Mouse (Mus musculus) MEL (cell line): Measurements from ENCODE around the gene Mylk. TPM values are rescaled to one million over a fixed set of nuclear protein-coding genes. Genes with fewer than 3 reads are reported as not detected.

Source experiments
- DNase-seq: peaks from one replicate; pipeline ENCODE4 v3.0.0; 2011; ENCODE audit warnings: low read depth, low spot score
- H3K27ac ChIP-seq: 2 replicates; pipeline ENCODE4 v1.5.1; 2012; ENCODE audit warnings: low read depth, mild to moderate bottlenecking, control low read depth, low read length, moderate library complexity; ENCODE audit not compliant: control insufficient read depth
- H3K27me3 ChIP-seq, 2 experiments: fragments of 150-350 bp in 1 of 2; sonication (generic) in 1 of 2; 2 replicates each; pipeline ENCODE4 v1.6.1; 2012; ENCODE audit warnings: low read length in 2 of 2, mild to moderate bottlenecking in 2 of 2, improper control_type of control experiment in 1 of 2, moderate library complexity in 1 of 2; ENCODE audit not compliant: insufficient read depth in 2 of 2, control insufficient read depth in 1 of 2
- H3K36me3 ChIP-seq, 2 experiments: 2 replicates each; pipeline ENCODE4 v1.6.1; 2012 to 2014; ENCODE audit warnings: low read length in 2 of 2, improper control_type of control experiment in 1 of 2, inconsistent platforms in 1 of 2, mild to moderate bottlenecking in 1 of 2; ENCODE audit not compliant: insufficient read depth in 2 of 2, control insufficient read depth in 1 of 2
- H3K4me1 ChIP-seq, 2 experiments: fragments of 150-350 bp in 1 of 2; sonication (generic) in 1 of 2; 2 replicates each; pipeline ENCODE4 v1.6.1; 2012; ENCODE audit warnings: low read length in 2 of 2, improper control_type of control experiment in 1 of 2, mild to moderate bottlenecking in 1 of 2; ENCODE audit not compliant: insufficient read depth in 2 of 2, control insufficient read depth in 1 of 2
- H3K4me3 ChIP-seq, 2 experiments: fragments of 150-350 bp in 1 of 2; sonication (generic) in 1 of 2; 2 replicates each; pipeline ENCODE4 v1.5.1; 2012; ENCODE audit warnings: low read depth in 2 of 2, low read length in 2 of 2, mild to moderate bottlenecking in 2 of 2, moderate library complexity in 2 of 2, control low read depth in 1 of 2, improper control_type of control experiment in 1 of 2; ENCODE audit not compliant: control insufficient read depth in 1 of 2, insufficient read depth in 1 of 2
- H3K79me2 ChIP-seq: 2 replicates; pipeline ENCODE4 v1.6.1; 2012; ENCODE audit warnings: mild to moderate bottlenecking, low read length, moderate library complexity; ENCODE audit not compliant: control insufficient read depth, poor library complexity, insufficient read depth
- H3K9ac ChIP-seq: 2 replicates; pipeline ENCODE4 v1.6.1; 2012; ENCODE audit warnings: low read depth, mild to moderate bottlenecking, control low read depth, low read length, moderate library complexity; ENCODE audit not compliant: control insufficient read depth, poor library complexity, severe bottlenecking
- H3K9me3 ChIP-seq: fragments of 150-350 bp; sonication (generic); replicated peaks from 2 replicates; pipeline ENCODE4 v1.6.1; 2012; ENCODE audit warnings: mild to moderate bottlenecking, low read length, improper control_type of control experiment, moderate library complexity; ENCODE audit not compliant: insufficient read depth
- BHLHE40 ChIP-seq: IDR thresholded peaks from 2 replicates; pipeline ENCODE4 v1.6.1; 2012; ENCODE audit warnings: low read depth, mild to moderate bottlenecking, inconsistent platforms, low read length, improper control_type of control experiment, borderline replicate concordance
- E2F4 ChIP-seq: IDR thresholded peaks from 2 replicates; pipeline ENCODE4 v1.6.1; 2011; ENCODE audit warnings: low read depth, low read length, improper control_type of control experiment, borderline replicate concordance
- ELF1 ChIP-seq: IDR thresholded peaks from 2 replicates; pipeline ENCODE4 v1.6.1; 2014; ENCODE audit warnings: low read depth, mild to moderate bottlenecking, inconsistent platforms, low read length, improper control_type of control experiment, moderate library complexity
- ETS1 ChIP-seq: IDR thresholded peaks from 2 replicates; pipeline ENCODE4 v1.6.1; 2012; ENCODE audit warnings: low read depth, mild to moderate bottlenecking, inconsistent platforms, low read length, improper control_type of control experiment, moderate library complexity
- GATA1 ChIP-seq: IDR thresholded peaks from 2 replicates; pipeline ENCODE4 v1.6.1; 2011; ENCODE audit warnings: low read depth, low read length, improper control_type of control experiment
- HCFC1 ChIP-seq: IDR thresholded peaks from 2 replicates; pipeline ENCODE4 v1.6.1; 2012; ENCODE audit warnings: low read depth, mild to moderate bottlenecking, inconsistent platforms, low read length, improper control_type of control experiment, moderate library complexity
- JUND ChIP-seq: IDR thresholded peaks from 2 replicates; pipeline ENCODE4 v1.6.1; 2011; ENCODE audit warnings: low read depth, mild to moderate bottlenecking, improper control_type of control experiment, low read length
- KAT2A ChIP-seq: conservative IDR thresholded peaks from 2 replicates; pipeline ENCODE4 v1.6.1; 2012; ENCODE audit warnings: low read depth, low read length, improper control_type of control experiment, inconsistent platforms
- MAFK ChIP-seq: IDR thresholded peaks from 2 replicates; pipeline ENCODE4 v1.6.1; 2011; ENCODE audit warnings: low read depth, mild to moderate bottlenecking, low read length, improper control_type of control experiment, borderline replicate concordance
- MAX ChIP-seq: IDR thresholded peaks from 2 replicates; pipeline ENCODE4 v1.6.1; 2011; ENCODE audit warnings: low read length, improper control_type of control experiment
- MAZ ChIP-seq: IDR thresholded peaks from 2 replicates; pipeline ENCODE4 v1.6.1; 2012; ENCODE audit warnings: low read depth, mild to moderate bottlenecking, inconsistent platforms, low read length, improper control_type of control experiment
- MXI1 ChIP-seq: IDR thresholded peaks from 2 replicates; pipeline ENCODE4 v1.6.1; 2011; ENCODE audit warnings: mild to moderate bottlenecking, low read depth, low read length, improper control_type of control experiment
- MYC ChIP-seq: IDR thresholded peaks from 2 replicates; pipeline ENCODE4 v1.6.1; 2011; ENCODE audit warnings: low read depth, mild to moderate bottlenecking, low read length, improper control_type of control experiment, moderate library complexity
- NELFE ChIP-seq: IDR thresholded peaks from 2 replicates; pipeline ENCODE4 v1.6.1; 2011; ENCODE audit warnings: low read depth, low read length, improper control_type of control experiment
- POLR2A ChIP-seq, 2 experiments: IDR thresholded peaks; 2 replicates each; pipeline ENCODE4 v1.6.1; 2011 to 2012; ENCODE audit warnings: low read length in 2 of 2, mild to moderate bottlenecking in 2 of 2, control low read depth in 1 of 2, improper control_type of control experiment in 1 of 2, low read depth in 1 of 2, moderate library complexity in 1 of 2; ENCODE audit not compliant: control insufficient read depth in 1 of 2, insufficient read depth in 1 of 2, poor library complexity in 1 of 2
- POLR2AphosphoS2 ChIP-seq: IDR thresholded peaks from 2 replicates; pipeline ENCODE4 v1.6.1; 2011; ENCODE audit warnings: low read length, improper control_type of control experiment
- RAD21 ChIP-seq: IDR thresholded peaks from 2 replicates; pipeline ENCODE4 v1.6.1; 2011; ENCODE audit warnings: mild to moderate bottlenecking, low read depth, low read length, improper control_type of control experiment
- RCOR1 ChIP-seq: IDR thresholded peaks from 2 replicates; pipeline ENCODE4 v1.6.1; 2012; ENCODE audit warnings: low read depth, mild to moderate bottlenecking, inconsistent platforms, low read length, improper control_type of control experiment
- SIN3A ChIP-seq: IDR thresholded peaks from 2 replicates; pipeline ENCODE4 v1.6.1; 2012; ENCODE audit warnings: low read length, improper control_type of control experiment, inconsistent platforms
- SMC3 ChIP-seq: IDR thresholded peaks from 2 replicates; pipeline ENCODE4 v1.6.1; 2011; ENCODE audit warnings: low read depth, low read length, improper control_type of control experiment
- TBP ChIP-seq: IDR thresholded peaks from 2 replicates; pipeline ENCODE4 v1.8.0; 2011; ENCODE audit warnings: low read depth, low read length, improper control_type of control experiment
- USF2 ChIP-seq, 2 experiments: IDR thresholded peaks; 2 replicates each; pipeline ENCODE4 v1.6.1; 2011 to 2012; ENCODE audit warnings: improper control_type of control experiment in 2 of 2, low read length in 2 of 2, borderline replicate concordance in 1 of 2, inconsistent platforms in 1 of 2, low read depth in 1 of 2, mild to moderate bottlenecking in 1 of 2; ENCODE audit not compliant: insufficient read depth in 1 of 2
- ZC3H11A ChIP-seq: IDR thresholded peaks from 2 replicates; pipeline ENCODE4 v1.6.1; 2012; ENCODE audit warnings: low read depth, mild to moderate bottlenecking, inconsistent platforms, low read length, improper control_type of control experiment
- ZMIZ1 ChIP-seq: IDR thresholded peaks from 2 replicates; pipeline ENCODE4 v1.6.1; 2012; ENCODE audit warnings: low read depth, mild to moderate bottlenecking, inconsistent platforms, low read length, improper control_type of control experiment, moderate library complexity
- ZNF384 ChIP-seq: IDR thresholded peaks from 2 replicates; pipeline ENCODE4 v1.6.1; 2012; ENCODE audit warnings: low read depth, mild to moderate bottlenecking, inconsistent platforms, low read length, improper control_type of control experiment
- polyA plus RNA-seq, 2 experiments: library from polyadenylated mRNA; stranded (reverse) in 1 of 2; unstranded in 1 of 2; fragments of >175 nt in 1 of 2; fragments of >200 nt in 1 of 2; gene quantifications; 2 replicates each; pipeline versions ENCODE4 v1.2.1 to v1.2.4; 2012; ENCODE audit warnings: low replicate concordance in 2 of 2, low read depth in 1 of 2; ENCODE audit not compliant: insufficient read length in 2 of 2, insufficient read depth in 1 of 2, missing spikeins in 1 of 2
- total RNA-seq: library from RNA; depleted of rRNA; stranded (reverse); fragments of 300-350 nt; gene quantifications from 2 replicates; pipeline ENCODE4 v1.2.3, GENCODE M21; 2012

The Mylk gene
- total and polyA plus RNA-seq, 3 experiments = not detected

GRCm38 (mm10) chr16:35025347-35025746 is 280.3 kb downstream of the Mylk start:
- DNase-seq = no peak
- H3K36me3 ChIP-seq = peaks cover 2 to 9% of the 10 kb centered on the region in 2 experiments; a peak in 3 of 4 replicates
- H3K27ac ChIP-seq = no peak overlapping the region
- no peaks in the 10 kb centered on the region for H3K27me3 ChIP-seq
- TF ChIP-seq BHLHE40 (no peak), ZNF384 (no peak), ZC3H11A (no peak), ELF1 (no peak), KAT2A (no peak), E2F4 (no peak), TBP (no peak), MAFK (no peak), POLR2AphosphoS2 (no peak), RCOR1 (no peak), SMC3 (no peak), GATA1 (no peak), USF2 (IDR thresholded peaks at IDR 0.05; ENCODE audit: borderline replicate concordance in 1 of 2, insufficient read depth in 1 of 2, low read depth in 1 of 2, low read length in 2 of 2) (no peak), MYC (no peak), RAD21 (no peak)
- H3K79me2 ChIP-seq = peaks cover 9% of the 10 kb centered on the region
- H3K9ac ChIP-seq = no peak overlapping the region
- H3K9me3 ChIP-seq = no peaks in the 10 kb centered on the region
- peaks cover 0 to 2% of the 10 kb centered on the region in 2 experiments; a peak in 1 of 4 replicates for H3K4me1 ChIP-seq
- no peak overlapping the region for H3K4me3 ChIP-seq

GRCm38 (mm10) chr16:35033241-35033640 is 288.2 kb downstream of the Mylk start:
- no peaks in the 10 kb centered on the region for H3K4me1 ChIP-seq
- peaks cover 0 to 4% of the 10 kb centered on the region in 2 experiments; a peak in 2 of 4 replicates for H3K36me3 ChIP-seq
- no peak overlapping the region for H3K9ac ChIP-seq
- no peak for DNase-seq
- H3K9me3 ChIP-seq = no peaks in the 10 kb centered on the region
- TF ChIP-seq POLR2AphosphoS2 (no peak), SMC3 (no peak), JUND (no peak), MXI1 (no peak), ZC3H11A (no peak), MAX (no peak), ETS1 (no peak), NELFE (no peak), POLR2A (IDR thresholded peaks at IDR 0.05; ENCODE audit: control insufficient read depth in 1 of 2, insufficient read depth in 1 of 2, low read depth in 1 of 2, low read length in 2 of 2, poor library complexity in 1 of 2) (no peak), MAZ (no peak), SIN3A (no peak), RAD21 (no peak), ZMIZ1 (no peak), E2F4 (no peak), MAFK (no peak), HCFC1 (no peak), MYC (no peak)
- no peak overlapping the region for H3K27ac ChIP-seq
- no peaks in the 10 kb centered on the region for H3K27me3 ChIP-seq
- H3K4me3 ChIP-seq = no peak overlapping the region
- no peaks in the 10 kb centered on the region for H3K79me2 ChIP-seq
